ENCODE assay signal across 9 mouse cellular contexts in genomic region chr8:71543755-71544154, GRCm38 (mm10). TPM values are rescaled to one million over a fixed set of nuclear protein-coding genes. Genes with fewer than 3 reads are reported as not detected.
DNase-seq lines count a peak whose midpoint lies in the region; ATAC-seq and TF ChIP-seq lines count a peak whose summit lies in the region.
"Had no signal": no experiment of that assay in that cellular context is flagged by ENCODE, and none has a peak within 500 bp of the region (broad histone marks: within the 10 kb centered on the region; RNA-seq: fewer than 3 reads in every experiment).

No protein-coding gene starts in this region.

- no peaks in the 10 kb centered on the region for H3K9me3 ChIP-seq in forebrain, postnatal 0 days (ENCODE audit: low read length)
- no peaks in the 10 kb centered on the region for H3K9me3 ChIP-seq in liver, embryonic 16.5 days (replicated peaks; ENCODE audit: control insufficient read depth, low read length)

- TF ChIP-seq CTCF in C2C12 (IDR thresholded peaks at IDR 0.05; ENCODE audit: control insufficient read depth, insufficient read depth, insufficient read length), result no peak
- TF ChIP-seq CTCF in forebrain, postnatal 0 days (IDR thresholded peaks at IDR 0.05; ENCODE audit: low read depth), result no peak

- H3ac ChIP-seq in C2C12 (ENCODE audit: control insufficient read depth, insufficient read length, low read depth), result no peak overlapping the region

- peak overlapping the region; percentile 90 for H3K4me2 ChIP-seq in forebrain, postnatal 0 days (ENCODE audit: low read depth)
- H3K4me2 ChIP-seq in liver, embryonic 16.5 days (ENCODE audit: low read depth, low read length), result peak overlapping the region; percentile 89

- intact Hi-C loops in left cerebral cortex, postnatal 36 days (cut with DNase I), result loop anchor here (5.0 kb wide), 1 partner anchor 81 kb away; the partner anchor contains the start of genes Abhd8 and Mrpl34

- 91% methylated on average over 9 of the region's 9 CpGs for WGBS in forebrain, postnatal 0 days
- 77% methylated on average over 9 of the region's 9 CpGs for WGBS in liver, embryonic 16.5 days (ENCODE audit: insufficient replicate concordance)

- no peaks in the 10 kb centered on the region for H3K4me1 ChIP-seq in forebrain, postnatal 0 days (ENCODE audit: insufficient read depth)
- peaks cover 8% of the 10 kb centered on the region for H3K4me1 ChIP-seq in liver, embryonic 16.5 days (ENCODE audit: control insufficient read depth, low read depth, low read length)

- peak; percentile 51 for DNase-seq in cerebellum, adult 9-10 months
- no peak for DNase-seq in cerebellum, adult 9-11 months
- DNase-seq in forebrain, postnatal 0 days, result no peak
- no peak for DNase-seq in right cerebral cortex, postnatal 4 days
- DNase-seq in left cerebral cortex, postnatal 36 days (ENCODE audit: low spot score in 2 of 2), result no peak
- no peak for DNase-seq in cerebellum, postnatal 14 days
- DNase-seq: right cerebral cortex, postnatal 14 days had no signal

- peak overlapping the region; percentile 74; the same call in 1 of the 2 replicates for H3K9ac ChIP-seq in forebrain, postnatal 0 days
- H3K9ac ChIP-seq in liver, embryonic 16.5 days (ENCODE audit: low read depth, low read length), result no peak overlapping the region; the same call in 1 of the 2 replicates

- peak overlapping the region; percentile 61 for H3K4me3 ChIP-seq in C2C12 (ENCODE audit: insufficient read depth, poor library complexity, severe bottlenecking)
- H3K4me3 ChIP-seq in forebrain, postnatal 0 days (ENCODE audit: low read depth, low read length), result peak overlapping the region; percentile 75
- no peak overlapping the region; the same call in 1 of the 2 replicates for H3K4me3 ChIP-seq in liver, embryonic 16.5 days (ENCODE audit: low read depth, low read length)

- no peak overlapping the region for H3K27ac ChIP-seq in forebrain, postnatal 0 days (ENCODE audit: low read depth, low read length)
- H3K27ac ChIP-seq in liver, embryonic 16.5 days (ENCODE audit: low read length), result no peak overlapping the region

- H3K79me2 ChIP-seq in C2C12 (ENCODE audit: control insufficient read depth, insufficient read depth), result peaks cover 12% of the 10 kb centered on the region

- no peak for ATAC-seq in forebrain, postnatal 0 days
- no peak for ATAC-seq in liver, embryonic 16.5 days (ENCODE audit: low read depth)

- H3K27me3 ChIP-seq in C2C12 (ENCODE audit: control insufficient read depth, insufficient read depth, insufficient read length), result no peaks in the 10 kb centered on the region
- no peaks in the 10 kb centered on the region for H3K27me3 ChIP-seq in forebrain, postnatal 0 days (ENCODE audit: insufficient read depth, low read length)
- no peaks in the 10 kb centered on the region for H3K27me3 ChIP-seq in liver, embryonic 16.5 days (ENCODE audit: control insufficient read depth, insufficient read depth, low read depth, low read length)

- peaks cover 6% of the 10 kb centered on the region for H3K79me3 ChIP-seq in C2C12 (ENCODE audit: low read depth)

- H3K36me3 ChIP-seq in C2C12 (ENCODE audit: control insufficient read depth, insufficient read depth), result no peaks in the 10 kb centered on the region
- H3K36me3 ChIP-seq in forebrain, postnatal 0 days (ENCODE audit: insufficient read depth), result peaks cover 31% of the 10 kb centered on the region
- H3K36me3 ChIP-seq in liver, embryonic 16.5 days (ENCODE audit: control insufficient read depth, insufficient read depth), result no peaks in the 10 kb centered on the region

TF ChIP-seq in C2C12, 6 proteins besides CTCF, POLR2A, EP300 and RAD21:
- TF ChIP-seq MAX (IDR thresholded peaks at IDR 0.05), result no peak
- no peak for TF ChIP-seq MYOG (IDR thresholded peaks at IDR 0.05; ENCODE audit: control insufficient read depth, extremely low read depth, insufficient read length)
- no peak for TF ChIP-seq MYOD1 (IDR thresholded peaks at IDR 0.05; ENCODE audit: control insufficient read depth, insufficient read length, low read depth)
- no peak for TF ChIP-seq USF1 (IDR thresholded peaks at IDR 0.05; ENCODE audit: low read depth)
- TF ChIP-seq FOSL1 (IDR thresholded peaks at IDR 0.05; ENCODE audit: insufficient read depth, low read length, poor library complexity, severe bottlenecking), result no peak
- TF ChIP-seq CEBPB (IDR thresholded peaks at IDR 0.05; ENCODE audit: low read depth), result no peak
TF ChIP-seq in C2C12: peak in this region for 0.

RNA-seq across cellular contexts. Expression of gene Mvb12a, which starts 1.0 kb away (rescaled TPM):
- 70.7 TPM for polyA plus RNA-seq in C2C12 (2012; fragmentation: generic; extraction: Trizol)
- total RNA-seq in forebrain, postnatal 0 days (2014; rRNA removed), result 70.5 and 81.7 TPM in 2 replicates
- polyA plus RNA-seq in forebrain, postnatal 0 days (2015; fragmentation: Nextera tagmentation; extraction: Ambion mirVana), result 73.4 and 87.4 TPM in 2 replicates
- 30.2 and 32.5 TPM in 2 replicates for polyA plus RNA-seq in liver, embryonic 16.5 days (2015; fragmentation: Nextera tagmentation; extraction: Ambion mirVana)
- 10 to 100 TPM; 37.8 to 43.0 TPM for total RNA-seq in left cerebral cortex, postnatal 36 days (2021)

RNA-seq across cellular contexts. Expression of gene Bst2, which starts 6.5 kb away (rescaled TPM):
- 12.1 TPM for polyA plus RNA-seq in C2C12 (2012; fragmentation: generic; extraction: Trizol)
- total RNA-seq in forebrain, postnatal 0 days (2014; rRNA removed), result 10.1 and 17.8 TPM in 2 replicates
- polyA plus RNA-seq in forebrain, postnatal 0 days (2015; fragmentation: Nextera tagmentation; extraction: Ambion mirVana), result 19.3 and 21.0 TPM in 2 replicates
- polyA plus RNA-seq in liver, embryonic 16.5 days (2015; fragmentation: Nextera tagmentation; extraction: Ambion mirVana), result 24.5 and 27.0 TPM in 2 replicates
- 1 to 10 TPM; 3.5 to 4.8 TPM for total RNA-seq in left cerebral cortex, postnatal 36 days (2021)

RNA-seq across cellular contexts. Expression of gene Tmem221, which starts 14.9 kb away (rescaled TPM):
- 0.18 TPM for polyA plus RNA-seq in C2C12 (2012; fragmentation: generic; extraction: Trizol)
- 0.08 TPM in 1 of 2 replicates, not detected in the other for total RNA-seq in forebrain, postnatal 0 days (2014; rRNA removed)
- polyA plus RNA-seq in forebrain, postnatal 0 days (2015; fragmentation: Nextera tagmentation; extraction: Ambion mirVana), result 0.16 and 0.18 TPM in 2 replicates
- polyA plus RNA-seq in liver, embryonic 16.5 days (2015; fragmentation: Nextera tagmentation; extraction: Ambion mirVana), result 0.55 and 0.67 TPM in 2 replicates
- total RNA-seq in left cerebral cortex, postnatal 36 days (2021), result not detected

RNA-seq across cellular contexts. Expression of gene Ccdc194, which starts 18.2 kb away (rescaled TPM):
- polyA plus RNA-seq in C2C12 (2012; fragmentation: generic; extraction: Trizol), result 0.01 TPM
- 0.48 TPM in 1 of 2 replicates, not detected in the other for total RNA-seq in forebrain, postnatal 0 days (2014; rRNA removed)
- 0.08 and 0.16 TPM in 2 replicates for polyA plus RNA-seq in forebrain, postnatal 0 days (2015; fragmentation: Nextera tagmentation; extraction: Ambion mirVana)
- 0.19 and 0.20 TPM in 2 replicates for polyA plus RNA-seq in liver, embryonic 16.5 days (2015; fragmentation: Nextera tagmentation; extraction: Ambion mirVana)
- total RNA-seq in left cerebral cortex, postnatal 36 days (2021), result not detected

RNA-seq across cellular contexts. Expression of gene Nxnl1, which starts 22.6 kb away (rescaled TPM):
- 0.02 TPM for polyA plus RNA-seq in C2C12 (2012; fragmentation: generic; extraction: Trizol)
- 0.08 TPM in 1 of 2 replicates, not detected in the other for total RNA-seq in forebrain, postnatal 0 days (2014; rRNA removed)
- not detected in 2 replicates for polyA plus RNA-seq in forebrain, postnatal 0 days (2015; fragmentation: Nextera tagmentation; extraction: Ambion mirVana)
- 0.05 TPM in 1 of 2 replicates, not detected in the other for polyA plus RNA-seq in liver, embryonic 16.5 days (2015; fragmentation: Nextera tagmentation; extraction: Ambion mirVana)
- under 1 TPM; 0.18 to 0.22 TPM for total RNA-seq in left cerebral cortex, postnatal 36 days (2021)
